In genomic region chr9:24695700-24696404, GRCm38 (mm10) we compare ENCODE assay signal across 8 mouse cellular contexts. TPM values are rescaled to one million over a fixed set of nuclear protein-coding genes. Genes with fewer than 3 reads are reported as not detected.
A peak's percentile ranks its signal among the peaks of the same experiment; 100 is the strongest.
DNase-seq lines count a peak whose midpoint lies in the region; ATAC-seq and TF ChIP-seq lines count a peak whose summit lies in the region.

Gene Dpy19l2, minus strand, starts transcription at chr9:24696293.

- DNase-seq in left cerebral cortex, adult 18-20 months (ENCODE audit: low spot score in 2 of 2): peak; percentile 30 to 57
- DNase-seq in left cerebral cortex, adult 11 months (ENCODE audit: low spot score): no peak
- DNase-seq in embryonic facial prominence, embryonic 10.5 days (ENCODE audit: low spot score): peak; percentile 85
- no peak for DNase-seq in heart, postnatal 0 days (ENCODE audit: low spot score)
- peak; percentile 40 to 45 for DNase-seq in left cerebral cortex, postnatal 25 days (ENCODE audit: low spot score in 2 of 2)
- DNase-seq in midbrain, postnatal 0 days (ENCODE audit: low spot score): peak; percentile 37
- no peak for DNase-seq in spleen, adult 12 weeks (ENCODE audit: low spot score)
- DNase-seq in spleen, adult 18-20 months: no peak

- H3K4me1 ChIP-seq in embryonic facial prominence, embryonic 10.5 days: peaks cover 12% of the 10 kb centered on the region
- H3K4me1 ChIP-seq in heart, postnatal 0 days (ENCODE audit: control insufficient read depth, insufficient read depth): 0 out of 2 replicates have a peak, but pooled peaks cover 5% of the 10 kb centered on the region
- H3K4me1 ChIP-seq in midbrain, postnatal 0 days (ENCODE audit: insufficient read depth, low read length): 0 out of 2 replicates have a peak, but pooled peaks cover 3% of the 10 kb centered on the region

- peak; percentile 41; the same call in 1 of the 2 replicates for ATAC-seq in heart, postnatal 0 days (ENCODE audit: insufficient read depth, low read depth)
- ATAC-seq in midbrain, postnatal 0 days (ENCODE audit: low FRiP score): peak; percentile 92

- 1% methylated on average over 45 of the region's 45 CpGs for WGBS in embryonic facial prominence, embryonic 10.5 days
- under 1% methylated on average over 44 of the region's 45 CpGs for WGBS in heart, postnatal 0 days
- under 1% methylated on average over 45 of the region's 45 CpGs for WGBS in midbrain, postnatal 0 days

- H3K9me3 ChIP-seq in embryonic facial prominence, embryonic 10.5 days: peaks cover 4% of the 10 kb centered on the region; the same call in 1 of the 2 replicates
- no peaks in the 10 kb centered on the region for H3K9me3 ChIP-seq in heart, postnatal 0 days (replicated peaks; ENCODE audit: control insufficient read depth, low read length)
- H3K9me3 ChIP-seq in midbrain, postnatal 0 days (ENCODE audit: low read length): no peaks in the 10 kb centered on the region

- peaks cover 34% of the 10 kb centered on the region for H3K27me3 ChIP-seq in embryonic facial prominence, embryonic 10.5 days (replicated peaks; ENCODE audit: low read depth, poor library complexity, severe bottlenecking)
- H3K27me3 ChIP-seq in heart, postnatal 0 days (ENCODE audit: control insufficient read depth, insufficient read depth, low read length): peaks cover 3% of the 10 kb centered on the region; the same call in 1 of the 2 replicates
- H3K27me3 ChIP-seq in midbrain, postnatal 0 days (ENCODE audit: insufficient read depth, low read length): no peaks in the 10 kb centered on the region

- H3K27ac ChIP-seq in embryonic facial prominence, embryonic 10.5 days (replicated peaks): peak within 1 kb of the TSS; percentile 78
- H3K27ac ChIP-seq in heart, postnatal 0 days (ENCODE audit: low read depth): no peak within 1 kb of the TSS
- 0 out of 2 replicates have a peak within 1 kb of the TSS, but pooled peaks have one; percentile 12 for H3K27ac ChIP-seq in midbrain, postnatal 0 days (ENCODE audit: low read depth, low read length)

- H3K4me3 ChIP-seq in embryonic facial prominence, embryonic 10.5 days: peak within 1 kb of the TSS; percentile 68
- H3K4me3 ChIP-seq in heart, postnatal 0 days (ENCODE audit: low read depth, low read length): peak within 1 kb of the TSS; percentile 40
- peak within 1 kb of the TSS; percentile 50 for H3K4me3 ChIP-seq in midbrain, postnatal 0 days (ENCODE audit: low read depth, low read length)

- H3K4me2 ChIP-seq in heart, postnatal 0 days (ENCODE audit: low read depth, low read length): peak within 1 kb of the TSS; percentile 75
- H3K4me2 ChIP-seq in midbrain, postnatal 0 days (ENCODE audit: low read depth, low read length, poor library complexity, severe bottlenecking): peak within 1 kb of the TSS; percentile 97

- intact Hi-C loops in left cerebral cortex, postnatal 25 days (cut with DNase I): loop anchor here (5.0 kb wide), 2 partner anchors 331 to 406 kb away; no protein-coding TSS in a partner anchor

- no peak within 1 kb of the TSS for H3K9ac ChIP-seq in heart, postnatal 0 days (replicated peaks; ENCODE audit: low read depth, low read length)
- H3K9ac ChIP-seq in midbrain, postnatal 0 days (replicated peaks; ENCODE audit: low read length, poor library complexity, severe bottlenecking): peak within 1 kb of the TSS; percentile 51

- TF ChIP-seq EP300 in heart, postnatal 0 days (IDR thresholded peaks at IDR 0.05; ENCODE audit: low read depth): no peak

- H3K36me3 ChIP-seq in embryonic facial prominence, embryonic 10.5 days (replicated peaks): no peaks in the 10 kb centered on the region
- no peaks in the 10 kb centered on the region for H3K36me3 ChIP-seq in heart, postnatal 0 days (replicated peaks; ENCODE audit: control insufficient read depth, insufficient read depth, low read length)
- H3K36me3 ChIP-seq in midbrain, postnatal 0 days (ENCODE audit: insufficient read depth, low read length): no peaks in the 10 kb centered on the region

- TF ChIP-seq CTCF in heart, postnatal 0 days (IDR thresholded peaks at IDR 0.05; ENCODE audit: low read depth): no peak
- no peak for TF ChIP-seq CTCF in midbrain, postnatal 0 days (IDR thresholded peaks at IDR 0.05)

RNA-seq across cellular contexts. Expression of gene Dpy19l2, which starts in this region (rescaled TPM):
- total RNA-seq in left cerebral cortex, adult 18-20 months (2021): under 1 TPM; 0.16 to 0.40 TPM
- 0.06 and 0.14 TPM in 2 replicates for polyA plus RNA-seq in embryonic facial prominence, embryonic 10.5 days (2016; fragmentation: Nextera tagmentation; extraction: Ambion mirVana)
- not detected in 2 replicates for total RNA-seq in heart, postnatal 0 days (2014; rRNA removed; ENCODE audit: low replicate concordance)
- 0.11 TPM in 1 of 2 replicates, not detected in the other for polyA plus RNA-seq in heart, postnatal 0 days (2015; fragmentation: Nextera tagmentation; extraction: Ambion mirVana)
- under 1 TPM; 0.21 TPM for total RNA-seq in left cerebral cortex, postnatal 25 days (2021)
- 0.90 and 1.7 TPM in 2 replicates for total RNA-seq in midbrain, postnatal 0 days (2014; rRNA removed)
- polyA plus RNA-seq in midbrain, postnatal 0 days (2015; fragmentation: Nextera tagmentation; extraction: Ambion mirVana): 0.75 and 0.98 TPM in 2 replicates

Comparison
In these comparisons a context has a peak if more than half of its experiments do, and no peak if none do; other contexts are left out.
1. Peak in DNase-seq in left cerebral cortex, adult 18-20 months; RNA of the gene not detected or under 1 TPM.
2. Peak in DNase-seq, H3K4me3 ChIP-seq and H3K27ac ChIP-seq in embryonic facial prominence, embryonic 10.5 days; RNA of the gene not detected or under 1 TPM.
3. Peak in ATAC-seq, H3K4me3 ChIP-seq and H3K4me2 ChIP-seq in heart, postnatal 0 days; RNA of the gene not detected or under 1 TPM.
4. Peak in DNase-seq in left cerebral cortex, postnatal 25 days; RNA of the gene not detected or under 1 TPM.